Mouse (Mus musculus): ENCODE measurements around the gene Rras.
"Not testable (repeated sequence)": the region's sequence is repeated elsewhere in the genome, so short reads cannot be mapped to it uniquely, and the experiment has no call there.

The Rras gene

GRCm38 (mm10) chr7:44999753-45000152, 18.0 kb upstream of the Rras start:
- DNase-seq (ENCODE audit: low read depth, low spot score), result no peak

DNA sequence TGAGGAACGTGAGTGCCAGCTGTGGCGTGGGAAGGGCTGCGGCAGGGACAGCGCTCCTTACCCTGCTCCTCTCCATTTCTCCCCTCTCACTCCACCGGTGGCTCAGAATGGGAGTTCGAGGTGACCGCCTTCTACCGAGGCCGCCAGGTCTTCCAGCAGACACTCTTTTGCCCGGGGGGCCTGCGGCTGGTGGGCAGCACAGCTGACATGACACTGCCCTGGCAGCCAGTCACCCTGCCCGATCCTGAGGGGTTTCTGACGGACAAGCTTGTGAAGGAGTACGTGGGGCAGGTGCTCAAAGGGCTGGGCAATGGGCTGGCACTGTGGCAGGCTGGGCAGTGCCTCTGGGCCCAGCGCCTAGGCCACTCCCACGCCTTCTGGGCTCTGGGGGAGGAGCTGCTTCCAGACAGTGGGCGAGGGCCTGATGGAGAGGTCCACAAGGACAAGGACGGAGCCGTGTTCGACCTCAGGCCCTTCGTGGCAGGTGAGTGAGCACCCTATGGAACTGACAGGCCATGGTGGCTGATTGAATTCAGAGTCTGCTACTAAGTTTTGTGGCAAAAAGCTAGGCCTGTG, 17.1 kb upstream of the Rras start:
- no peak for DNase-seq (ENCODE audit: low read depth, low spot score)

- DNase-seq (ENCODE audit: low read depth, low spot score), result no peak
Observed at GRCm38 (mm10) chr7:45002440-45002839, 15.3 kb upstream of the Rras start.

- DNase-seq (ENCODE audit: low read depth, low spot score), result no peak
Observed at GRCm38 (mm10) chr7:45004546-45004945, 13.2 kb upstream of the Rras start.

DNA sequence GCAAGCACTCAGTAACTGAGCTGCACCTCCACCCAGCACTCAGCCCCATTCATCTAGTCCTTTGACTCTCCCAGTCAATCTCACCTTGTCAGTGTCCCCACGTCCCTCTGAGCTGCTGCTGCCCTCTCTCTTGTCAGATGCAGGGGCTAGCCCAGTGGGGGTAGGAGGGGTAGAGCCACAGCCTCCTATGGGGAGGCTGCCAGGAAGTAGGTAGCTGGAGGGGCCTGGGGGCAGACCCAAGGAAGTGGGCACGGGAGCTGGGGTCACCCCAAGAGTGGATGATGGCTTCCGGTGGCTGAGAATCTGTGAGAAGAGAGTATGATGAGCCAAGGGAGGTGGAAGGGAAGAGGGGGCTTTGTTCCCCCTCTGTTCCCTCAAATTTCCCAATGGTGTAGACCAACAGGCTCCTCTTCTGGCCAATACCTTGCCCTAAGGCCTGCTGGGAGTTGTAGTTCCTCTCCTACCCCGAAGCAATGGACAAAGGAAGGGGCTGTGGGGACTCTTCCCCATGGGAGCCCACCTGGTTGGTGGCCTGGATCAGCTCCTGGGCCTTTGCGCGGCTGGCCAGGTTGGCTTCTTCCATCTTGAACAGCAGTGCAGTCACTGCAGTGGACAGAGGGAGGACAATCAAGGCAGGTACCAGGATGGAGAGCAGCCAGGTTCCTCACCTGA, 12.3 kb upstream of the Rras start:
- DNase-seq (ENCODE audit: low read depth, low spot score), result no peak

GRCm38 (mm10) chr7:45006503-45006902, 11.3 kb upstream of the Rras start:
- DNase-seq (ENCODE audit: low read depth, low spot score), result no peak

DNA sequence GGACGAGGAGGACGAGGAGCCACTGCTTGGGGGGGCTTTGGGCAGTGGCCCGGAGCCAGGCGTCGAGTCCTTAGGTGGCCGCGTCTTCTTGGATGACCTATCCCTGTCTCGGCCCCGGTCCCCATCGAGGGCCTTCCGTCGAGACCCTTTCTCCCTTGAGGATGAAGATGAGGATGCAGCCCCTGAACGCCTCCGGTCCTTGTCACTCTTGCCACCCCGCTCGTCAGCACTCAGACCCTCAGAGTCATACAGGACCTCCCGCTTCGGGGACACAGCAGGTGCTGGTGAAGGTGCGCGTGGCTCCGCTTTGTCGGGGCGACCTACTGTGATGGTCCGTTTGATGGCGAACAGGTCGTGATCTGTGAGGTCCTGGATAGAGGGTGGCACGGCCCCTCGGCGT, 10.6 kb upstream of the Rras start:
- no peak for DNase-seq (ENCODE audit: low read depth, low spot score)

- DNase-seq (ENCODE audit: low read depth, low spot score), result no peak
Observed at GRCm38 (mm10) chr7:45007846-45008245, 9.9 kb upstream of the Rras start.

- DNase-seq (ENCODE audit: low read depth, low spot score), result no peak
Observed at GRCm38 (mm10) chr7:45008411-45008810, 9.3 kb upstream of the Rras start.

GRCm38 (mm10) chr7:45012011-45012410, 5.8 kb upstream of the Rras start:
- no peak for DNase-seq (ENCODE audit: low read depth, low spot score)

GRCm38 (mm10) chr7:45012824-45013223, 4.9 kb upstream of the Rras start:
- no peak for DNase-seq (ENCODE audit: low read depth, low spot score)

GRCm38 (mm10) chr7:45013366-45014095, 4.2 kb upstream of the Rras start:
- no peak for DNase-seq (ENCODE audit: low read depth, low spot score)

DNA sequence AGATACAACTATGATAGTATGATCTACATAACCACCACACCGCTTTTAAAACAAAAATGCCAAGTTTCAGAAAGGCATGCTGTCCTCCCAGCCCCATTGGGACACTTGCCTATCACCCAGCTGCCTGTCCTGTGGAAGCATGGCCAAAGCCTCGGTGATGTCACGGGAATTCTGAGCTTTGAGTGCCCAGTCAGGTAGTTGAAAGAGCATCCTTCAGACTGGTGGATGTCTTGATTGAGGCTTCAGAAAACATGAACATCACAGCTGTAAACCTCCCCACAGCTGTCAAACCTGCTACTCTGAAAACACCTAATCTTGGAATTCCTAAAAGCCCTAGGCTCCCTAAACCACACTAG, 3.7 kb upstream of the Rras start:
- DNase-seq (ENCODE audit: low read depth, low spot score), result no peak

- no peak for DNase-seq (ENCODE audit: low read depth, low spot score)
Observed at GRCm38 (mm10) chr7:45015344-45015956, 2.3 kb upstream of the Rras start.

DNA sequence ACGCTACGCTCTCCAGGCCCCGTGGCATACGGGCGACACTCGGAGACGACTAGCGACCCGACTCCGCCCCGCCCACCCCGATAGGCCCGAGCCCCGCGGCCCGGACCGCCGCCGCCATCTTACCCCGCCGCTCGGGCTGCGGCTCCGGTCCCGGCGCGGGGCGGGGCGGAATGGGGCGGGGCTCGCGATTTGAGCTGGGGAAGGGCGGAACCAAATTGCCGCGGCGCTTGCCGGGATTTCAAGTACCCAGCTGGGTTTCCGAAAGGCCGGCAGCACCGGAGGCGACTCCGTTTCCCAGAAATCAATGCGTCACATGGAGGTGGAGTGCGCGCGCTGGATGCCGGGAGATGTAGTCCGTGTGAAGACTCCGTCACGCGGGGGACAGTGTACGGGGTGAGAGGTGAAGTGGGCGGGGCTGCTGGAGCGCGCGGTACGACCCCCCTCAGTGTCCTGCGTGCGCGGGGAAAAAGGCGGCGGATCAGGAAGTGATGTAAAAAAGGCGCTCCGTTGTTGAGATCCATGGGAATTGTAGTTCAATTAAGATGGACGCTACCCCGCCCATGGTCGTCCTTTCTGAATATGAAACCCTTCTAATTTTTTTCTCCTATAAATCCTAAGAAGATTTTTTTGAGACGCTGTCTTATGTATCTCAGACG, 1.7 kb upstream of the Rras start, which contains the start of gene Scaf1:
TSS of gene Scaf1 (minus strand) at position 407 of the 656 bp plus-strand sequence.
- DNase-seq (ENCODE audit: low read depth, low spot score), result peak; percentile 100

DNA sequence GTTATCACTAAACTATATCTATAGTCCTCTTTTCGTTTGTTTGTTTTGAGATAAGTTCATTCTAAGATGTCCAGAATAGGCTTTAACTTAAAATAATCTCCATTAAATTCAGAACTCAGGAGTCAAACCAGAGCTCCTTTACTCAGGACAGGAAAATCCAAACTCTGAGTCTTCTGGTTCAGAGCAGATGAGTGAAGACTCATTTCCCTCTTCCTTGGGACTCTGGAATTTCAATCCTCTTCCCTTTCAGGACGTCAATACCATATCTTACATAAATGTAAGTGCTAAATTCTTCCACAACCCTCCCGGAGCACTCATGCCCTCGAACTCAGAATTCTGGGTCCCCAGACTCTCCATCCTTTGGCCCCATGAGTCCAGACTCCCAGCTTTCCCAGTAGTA, 1.0 kb upstream of the Rras start:
- no peak for DNase-seq (ENCODE audit: low read depth, low spot score)

- peak; percentile 74 for DNase-seq (ENCODE audit: low read depth, low spot score)
Observed at GRCm38 (mm10) chr7:45019031-45019571, 1.3 kb downstream of the Rras start.

DNA sequence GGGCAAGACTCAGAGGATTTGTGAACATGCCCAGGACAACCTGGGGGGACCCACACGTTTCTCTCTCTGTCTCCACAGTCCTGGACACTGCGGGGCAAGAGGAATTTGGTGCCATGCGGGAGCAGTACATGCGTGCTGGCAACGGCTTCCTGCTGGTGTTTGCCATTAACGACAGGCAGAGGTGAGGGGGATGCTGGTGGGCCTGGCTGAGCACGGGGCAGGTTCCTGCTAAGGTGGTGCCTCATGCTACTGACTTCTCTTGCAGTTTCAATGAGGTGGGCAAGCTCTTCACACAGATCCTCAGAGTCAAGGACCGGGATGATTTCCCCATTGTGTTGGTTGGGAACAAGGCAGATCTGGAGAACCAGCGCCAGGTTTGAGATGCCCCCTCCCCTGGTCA, 2.5 kb downstream of the Rras start:
- no peak for DNase-seq (ENCODE audit: low read depth, low spot score)

- not testable (repeated sequence) for DNase-seq (ENCODE audit: low read depth, low spot score)
Observed at GRCm38 (mm10) chr7:45023711-45024110, 6.0 kb downstream of the Rras start.

GRCm38 (mm10) chr7:45024281-45025248, 6.8 kb downstream of the Rras start:
- peak; percentile 76 for DNase-seq (ENCODE audit: low read depth, low spot score)
